Mouse (Mus musculus): ENCODE data around the gene Topors.

Gene Topors

GRCm38 (mm10) chr4:40254385-40255103, 15.1 kb downstream of the Topors start:
- intact Hi-C loops (cut with DNase I) = no loop called here

GRCm38 (mm10) chr4:40253766-40254165, 15.9 kb downstream of the Topors start:
- intact Hi-C loops (cut with DNase I) = no loop called here

- intact Hi-C loops (cut with DNase I) = no loop called here
Observed at GRCm38 (mm10) chr4:40250984-40251383, 18.7 kb downstream of the Topors start.

- intact Hi-C loops (cut with DNase I) = no loop called here
Observed at GRCm38 (mm10) chr4:40244035-40244434, 25.6 kb downstream of the Topors start.

GRCm38 (mm10) chr4:40243006-40243405, 26.6 kb downstream of the Topors start:
- intact Hi-C loops (cut with DNase I) = no loop called here

GRCm38 (mm10) chr4:40241928-40242327, 27.7 kb downstream of the Topors start:
- intact Hi-C loops (cut with DNase I) = no loop called here

GRCm38 (mm10) chr4:40240272-40240744, 29.3 kb downstream of the Topors start:
- intact Hi-C loops (cut with DNase I) = no loop called here

- intact Hi-C loops (cut with DNase I) = loop anchor here (5.0 kb wide), 1 partner anchor 38 kb away; the partner anchor contains the start of gene Ndufb6
Observed at GRCm38 (mm10) chr4:40239409-40240271, 30.0 kb downstream of the Topors start, which contains the start of gene Ddx58. Ddx58 (minus strand) TSS chr4:40239828.

GRCm38 (mm10) chr4:40238483-40239408, 30.9 kb downstream of the Topors start:
- intact Hi-C loops (cut with DNase I) = loop anchor here (5.0 kb wide), 1 partner anchor 39 kb away; the partner anchor contains the start of gene Ndufb6

- intact Hi-C loops (cut with DNase I) = loop anchor here (5.0 kb wide), 1 partner anchor 40 kb away; the partner anchor contains the start of gene Ndufb6
Observed at GRCm38 (mm10) chr4:40236829-40237228, 32.8 kb downstream of the Topors start.

GRCm38 (mm10) chr4:40234256-40234655, 35.4 kb downstream of the Topors start:
- intact Hi-C loops (cut with DNase I) = no loop called here

- intact Hi-C loops (cut with DNase I) = no loop called here
Observed at GRCm38 (mm10) chr4:40233062-40233664, 36.5 kb downstream of the Topors start.

GRCm38 (mm10) chr4:40229723-40230122, 39.9 kb downstream of the Topors start:
- intact Hi-C loops (cut with DNase I) = no loop called here

GRCm38 (mm10) chr4:40227886-40228285, 41.8 kb downstream of the Topors start:
- intact Hi-C loops (cut with DNase I) = no loop called here

GRCm38 (mm10) chr4:40227131-40227530, 42.5 kb downstream of the Topors start:
- intact Hi-C loops (cut with DNase I) = no loop called here

GRCm38 (mm10) chr4:40226095-40226494, 43.6 kb downstream of the Topors start:
- intact Hi-C loops (cut with DNase I) = no loop called here

- intact Hi-C loops (cut with DNase I) = no loop called here
Observed at GRCm38 (mm10) chr4:40221876-40222585, 47.6 kb downstream of the Topors start.

- intact Hi-C loops (cut with DNase I) = no loop called here
Observed at GRCm38 (mm10) chr4:40221004-40221760, 48.5 kb downstream of the Topors start.

- intact Hi-C loops (cut with DNase I) = no loop called here
Observed at GRCm38 (mm10) chr4:40220437-40220836, 49.2 kb downstream of the Topors start.
